Mouse (Mus musculus) stomach, postnatal 0 days (tissue): Measurements from ENCODE around the gene Mapk14. TPM values are rescaled to one million over a fixed set of nuclear protein-coding genes. Genes with fewer than 3 reads are reported as not detected.

Source experiments
- ATAC-seq: fragments of 200-750 bp; cut with Nextera tagmentation; 2 replicates; pipeline ENCODE4 v1.8.0; 2017; ENCODE audit not compliant: low FRiP score, low TSS enrichment
- DNase-seq: peaks from one replicate; pipeline ENCODE4 v3.0.0-alpha.2; 2016; ENCODE audit warnings: low spot score
- H3K27ac ChIP-seq: fragments of 300-500 bp; sonication (generic); replicated peaks from 2 replicates; pipeline ENCODE4 v1.5.1; 2014; ENCODE audit warnings: mild to moderate bottlenecking, control low read depth
- H3K27me3 ChIP-seq: fragments of 300-500 bp; sonication (generic); 2 replicates; pipeline ENCODE4 v1.6.1; 2014; ENCODE audit warnings: low read length; ENCODE audit not compliant: control insufficient read depth, insufficient read depth
- H3K36me3 ChIP-seq: fragments of 300-500 bp; sonication (generic); 2 replicates; pipeline ENCODE4 v1.6.1; 2014; ENCODE audit warnings: low read length, mixed read lengths; ENCODE audit not compliant: control insufficient read depth, insufficient read depth
- H3K4me1 ChIP-seq: fragments of 300-500 bp; sonication (generic); replicated peaks from 2 replicates; pipeline ENCODE4 v1.6.1; 2014; ENCODE audit warnings: antibody characterized with exemption; ENCODE audit not compliant: control insufficient read depth, insufficient read depth
- H3K4me2 ChIP-seq: fragments of 300-500 bp; sonication (generic); replicated peaks from 2 replicates; pipeline ENCODE4 v1.6.1; 2014; ENCODE audit warnings: low read depth, mild to moderate bottlenecking, control low read depth, moderate library complexity
- H3K4me3 ChIP-seq: fragments of 300-500 bp; sonication (generic); 2 replicates; pipeline ENCODE4 v1.5.1; 2014; ENCODE audit warnings: low read depth, low read length, control low read depth
- H3K9ac ChIP-seq: fragments of 300-500 bp; sonication (generic); 2 replicates; pipeline ENCODE4 v1.6.1; 2014; ENCODE audit warnings: mild to moderate bottlenecking, low read length, control low read depth, mixed read lengths
- H3K9me3 ChIP-seq: fragments of 300-500 bp; sonication (generic); 2 replicates; pipeline ENCODE4 v1.6.1; 2016; ENCODE audit warnings: low read length; ENCODE audit not compliant: control insufficient read depth
- CTCF ChIP-seq: IDR thresholded peaks from 2 replicates; pipeline ENCODE4 v1.5.1; 2016; ENCODE audit warnings: antibody characterized with exemption, low read depth, mild to moderate bottlenecking, moderate library complexity
- EP300 ChIP-seq: optimal IDR thresholded peaks from 2 replicates; pipeline ENCODE3; 2016; ENCODE audit warnings: antibody characterized with exemption
- WGBS: fragments of 180-500 bp; shearing (Covaris S2); extraction: QIAGEN DNeasy Blood & Tissue Kit; methylation state at CpG from one replicate; pipeline ENCODE4 v1.1.7; 2014; 5-methylcytosine and 5-hydroxymethylcytosine counted together
- polyA plus RNA-seq: library from polyadenylated mRNA; unstranded; fragments of >200 nt; fragmentation: Nextera tagmentation; extraction: Ambion mirVana; gene quantifications from 2 replicates; pipeline ENCODE4 v1.2.1, GENCODE M21; 2015

The Mapk14 gene
- polyA plus RNA-seq, 1 experiment from 2014 or later = 31.4 TPM

- H3K9ac ChIP-seq = no peak overlapping the region
- no peak overlapping the region for H3K4me2 ChIP-seq
- no peaks in the 10 kb centered on the region for H3K27me3 ChIP-seq
- H3K9me3 ChIP-seq = no peaks in the 10 kb centered on the region
- H3K36me3 ChIP-seq = peaks cover 2% of the 10 kb centered on the region; the same call in 1 of the 2 replicates
- no peak overlapping the region for H3K27ac ChIP-seq
- ATAC-seq = no peak
- no peak for DNase-seq
- 80% methylated on average over 4 of the region's 4 CpGs for WGBS
- TF ChIP-seq CTCF = no peak
- no peak for TF ChIP-seq EP300
- no peak overlapping the region for H3K4me3 ChIP-seq
- H3K4me1 ChIP-seq = no peaks in the 10 kb centered on the region; the same call in none of the 2 replicates
These were observed 84.0 kb downstream of the Mapk14 start for GRCm38 (mm10) chr17:28775161-28775560.

- no peak for ATAC-seq
- DNase-seq = no peak
- Histone ChIP-seq H3K4me3 (no peak overlapping the region), H3K9me3 (no peaks in the 10 kb centered on the region), H3K4me1 (no peaks in the 10 kb centered on the region), H3K27me3 (no peaks in the 10 kb centered on the region), H3K27ac (no peak overlapping the region), H3K9ac (no peak overlapping the region), H3K36me3 (peaks cover 2% of the 10 kb centered on the region; the same call in 1 of the 2 replicates), H3K4me2 (no peak overlapping the region)
- WGBS = 91% methylated on average over 3 of the region's 3 CpGs
- TF ChIP-seq CTCF = peak; percentile 47
- no peak for TF ChIP-seq EP300
These were observed 85.7 kb downstream of the Mapk14 start for GRCm38 (mm10) chr17:28776817-28777216.

DNA sequence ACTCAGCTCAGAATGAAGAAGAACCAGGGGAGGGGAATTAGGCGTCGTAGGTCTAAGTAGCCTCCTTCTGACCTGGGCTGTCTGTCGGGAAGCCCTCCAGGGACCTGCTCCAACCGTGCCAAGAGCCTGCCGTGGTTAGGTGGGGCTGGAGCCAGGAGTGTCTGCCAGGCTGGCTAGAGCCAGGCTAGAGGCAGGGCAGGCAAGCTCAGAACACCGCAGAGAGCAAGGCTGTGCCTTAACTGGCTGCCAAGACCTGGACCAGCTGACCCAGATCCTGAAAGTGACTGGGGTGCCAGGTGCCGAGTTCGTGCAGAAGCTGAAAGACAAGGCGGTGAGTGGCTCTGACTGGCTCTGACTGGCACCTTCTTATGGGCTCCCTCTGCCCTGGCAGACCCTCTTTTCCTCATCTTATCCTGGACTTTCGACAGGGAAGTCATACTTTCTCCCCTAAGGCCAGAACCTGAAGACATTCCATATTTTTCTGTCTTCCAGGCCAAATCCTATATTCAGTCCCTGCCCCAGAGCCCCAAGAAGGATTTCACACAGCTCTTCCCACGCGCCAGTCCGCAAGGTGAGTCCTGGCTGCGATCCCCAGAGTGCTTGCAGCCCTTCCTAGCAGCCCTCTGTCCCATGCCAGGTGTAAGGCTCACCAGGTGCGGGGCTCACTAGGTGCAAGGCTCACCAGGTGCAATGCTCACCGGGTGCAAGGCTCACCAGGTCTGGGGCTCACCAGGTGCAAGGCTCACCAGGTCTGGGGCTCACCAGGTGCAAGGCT, 86.3 kb downstream of the Mapk14 start:
- no peaks in the 10 kb centered on the region for H3K4me1 ChIP-seq
- no peak overlapping the region for H3K4me3 ChIP-seq
- no peaks in the 10 kb centered on the region for H3K9me3 ChIP-seq
- no peak overlapping the region for H3K4me2 ChIP-seq
- H3K9ac ChIP-seq = no peak overlapping the region
- H3K27ac ChIP-seq = no peak overlapping the region
- DNase-seq (no peak), ATAC-seq (no peak)
- H3K27me3 ChIP-seq = no peaks in the 10 kb centered on the region
- 86% methylated on average over 16 of the region's 16 CpGs for WGBS
- peaks cover 2% of the 10 kb centered on the region; the same call in 1 of the 2 replicates for H3K36me3 ChIP-seq
- TF ChIP-seq EP300 = no peak
- no peak for TF ChIP-seq CTCF

DNA sequence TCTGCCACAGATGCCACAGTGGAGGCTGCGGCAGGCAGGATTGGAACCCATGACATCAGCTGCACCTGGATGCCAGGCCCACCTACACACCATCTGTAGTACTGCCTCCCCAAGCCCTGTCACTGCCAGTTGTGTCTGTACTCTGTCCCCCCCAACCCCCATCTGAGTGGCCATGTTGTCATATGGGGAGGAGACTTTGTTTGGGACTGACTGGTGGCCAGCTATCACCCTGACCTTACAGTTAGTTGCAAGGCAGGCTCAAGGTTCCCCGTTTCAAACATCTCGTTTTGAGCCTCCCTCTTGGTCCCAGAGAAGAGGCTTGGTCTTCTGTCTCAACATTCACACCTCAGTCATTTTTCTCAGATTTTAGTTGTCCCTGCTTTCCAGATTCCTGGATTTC, 88.6 kb downstream of the Mapk14 start:
- WGBS = 92% methylated on average over 3 of the region's 3 CpGs
- no peaks in the 10 kb centered on the region for H3K27me3 ChIP-seq
- H3K27ac ChIP-seq = no peak overlapping the region
- no peak for DNase-seq
- no peaks in the 10 kb centered on the region for H3K4me1 ChIP-seq
- no peak overlapping the region for H3K9ac ChIP-seq
- no peak overlapping the region for H3K4me3 ChIP-seq
- no peaks in the 10 kb centered on the region for H3K9me3 ChIP-seq
- TF ChIP-seq CTCF (no peak), EP300 (no peak)
- H3K36me3 ChIP-seq = peaks cover 2% of the 10 kb centered on the region; the same call in 1 of the 2 replicates
- ATAC-seq = no peak
- no peak overlapping the region for H3K4me2 ChIP-seq

DNA sequence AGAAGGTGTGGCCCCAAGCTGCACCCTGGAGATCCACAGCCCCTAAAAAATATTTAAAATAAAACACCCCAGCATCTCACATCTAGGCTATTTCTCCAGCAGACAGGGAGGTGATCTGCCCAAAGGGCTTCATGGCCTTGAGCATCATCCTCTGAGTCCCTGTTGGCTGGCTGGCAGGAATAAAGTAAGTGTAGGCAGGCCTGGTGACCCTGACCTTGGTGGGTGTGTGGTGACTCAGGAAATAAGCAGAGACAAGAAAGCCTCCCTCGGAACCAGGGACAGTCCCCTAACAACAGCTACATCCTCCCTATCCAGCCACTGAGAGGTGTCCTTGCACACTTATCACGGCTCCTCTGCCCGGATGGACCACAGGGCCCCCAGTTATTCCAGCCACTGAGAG, 89.7 kb downstream of the Mapk14 start:
- Histone ChIP-seq H3K27ac (no peak overlapping the region), H3K4me1 (no peaks in the 10 kb centered on the region), H3K4me3 (no peak overlapping the region), H3K4me2 (no peak overlapping the region), H3K9me3 (no peaks in the 10 kb centered on the region), H3K36me3 (peaks cover 2% of the 10 kb centered on the region; the same call in 1 of the 2 replicates), H3K9ac (0 out of 2 replicates have a peak overlapping the region, but pooled peaks have one; percentile 13), H3K27me3 (no peaks in the 10 kb centered on the region)
- TF ChIP-seq CTCF (no peak), EP300 (no peak)
- ATAC-seq (0 out of 2 replicates have a peak, but pooled peaks have one; percentile 21), DNase-seq (no peak)
- WGBS = 72% methylated on average over 3 of the region's 3 CpGs
